Mouse (Mus musculus) lung, postnatal 14 days (tissue): Measurements from ENCODE around the gene Pard3b.

Experiments
- DNase-seq: peaks from one replicate; pipeline ENCODE4 v3.0.0; 2021

The Pard3b gene

DNA sequence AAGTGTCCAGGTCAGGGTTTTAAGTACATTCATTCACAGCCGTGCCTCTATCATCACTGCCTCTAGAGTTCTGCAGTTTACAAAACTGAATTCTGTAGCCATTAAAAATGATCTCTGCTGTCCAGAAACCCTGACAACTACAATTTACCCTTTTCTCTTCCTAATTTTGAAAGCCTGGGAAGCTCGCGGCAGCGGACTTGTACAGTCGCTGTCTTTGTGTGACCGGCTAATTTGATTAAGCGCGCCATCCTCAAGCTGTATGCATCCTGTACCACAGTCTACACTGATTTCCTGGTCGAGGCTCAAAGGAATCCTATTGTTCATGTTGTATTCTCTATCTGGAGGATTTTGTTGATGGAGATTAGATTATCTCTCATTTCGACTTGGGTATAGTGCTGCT, 448.8 kb downstream of the Pard3b start:
- DNase-seq, result no peak

DNA sequence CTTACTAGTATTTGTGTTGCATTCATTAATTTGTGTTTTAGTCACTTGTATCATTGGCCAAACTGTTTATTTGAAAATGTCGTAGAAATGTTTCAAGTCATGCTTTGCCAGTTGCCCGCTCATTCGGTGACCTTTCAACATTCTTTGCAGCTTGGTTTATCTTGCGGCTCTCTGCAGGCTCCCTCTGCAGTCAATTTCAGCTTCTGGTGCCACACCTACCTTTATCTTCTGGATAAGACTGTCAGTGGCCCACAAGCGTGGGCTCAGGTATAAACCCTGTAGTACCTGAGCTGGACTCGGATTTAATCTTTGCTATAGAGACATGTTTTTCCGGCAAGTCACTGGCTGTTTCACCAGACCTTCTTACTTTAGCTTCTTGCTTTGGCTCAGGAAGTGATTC, 456.3 kb downstream of the Pard3b start:
- no peak for DNase-seq

DNA sequence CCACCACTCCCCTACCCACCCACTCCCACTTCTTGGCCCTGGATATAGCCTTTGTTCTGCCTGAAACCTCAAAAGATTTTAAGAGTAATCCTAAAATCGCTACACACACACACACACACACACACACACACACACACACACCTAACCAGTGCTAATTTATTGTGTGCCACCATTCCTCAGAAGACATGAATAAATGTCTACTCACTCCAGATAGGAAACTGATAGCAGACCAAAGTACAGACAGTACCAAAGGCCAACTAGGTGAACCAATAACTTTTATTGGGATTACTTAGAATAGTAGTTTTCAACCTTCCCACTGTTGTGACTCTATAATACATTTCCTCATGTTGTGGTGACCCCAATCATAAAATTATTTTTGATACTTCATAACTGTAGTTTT, 483.8 kb downstream of the Pard3b start:
- no peak for DNase-seq

DNA sequence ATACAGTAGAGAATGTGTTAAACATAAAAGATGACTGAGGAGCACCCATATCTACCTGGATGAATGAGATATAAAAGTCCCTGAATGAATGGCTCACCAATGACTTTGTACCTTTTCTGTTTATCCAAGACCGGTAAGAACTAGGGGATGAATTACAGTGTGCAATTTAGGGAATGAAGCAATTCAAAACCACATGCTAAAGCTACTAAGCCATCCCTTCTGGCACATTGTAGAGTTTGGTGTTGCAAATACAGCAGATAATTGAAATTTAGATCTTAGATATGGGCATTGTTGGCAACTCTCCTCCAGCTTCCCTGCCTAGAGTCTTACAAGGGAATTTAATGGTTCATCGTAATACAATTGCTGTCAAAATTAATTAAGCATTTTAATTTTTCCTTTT, 490.6 kb downstream of the Pard3b start:
- no peak for DNase-seq

DNA sequence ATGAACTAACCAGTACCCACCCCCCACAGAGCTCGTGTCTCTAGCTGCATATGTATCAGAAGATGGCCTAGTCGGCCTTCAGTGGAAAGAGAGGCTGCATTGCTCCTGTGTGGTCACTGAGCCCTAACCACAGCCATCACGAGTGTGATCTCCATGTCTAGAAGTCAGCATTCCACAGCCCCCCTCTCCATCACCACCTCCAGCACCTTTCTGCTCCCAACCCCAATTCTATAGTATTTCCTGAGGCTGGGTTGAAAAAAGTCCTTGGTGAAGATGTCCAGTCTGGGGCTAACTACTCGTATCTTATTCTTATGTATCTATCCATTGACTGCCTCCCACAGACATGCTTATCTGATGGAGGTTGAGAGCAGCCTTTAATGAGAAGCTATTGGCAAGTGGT, 509.5 kb downstream of the Pard3b start:
- no peak for DNase-seq

DNA sequence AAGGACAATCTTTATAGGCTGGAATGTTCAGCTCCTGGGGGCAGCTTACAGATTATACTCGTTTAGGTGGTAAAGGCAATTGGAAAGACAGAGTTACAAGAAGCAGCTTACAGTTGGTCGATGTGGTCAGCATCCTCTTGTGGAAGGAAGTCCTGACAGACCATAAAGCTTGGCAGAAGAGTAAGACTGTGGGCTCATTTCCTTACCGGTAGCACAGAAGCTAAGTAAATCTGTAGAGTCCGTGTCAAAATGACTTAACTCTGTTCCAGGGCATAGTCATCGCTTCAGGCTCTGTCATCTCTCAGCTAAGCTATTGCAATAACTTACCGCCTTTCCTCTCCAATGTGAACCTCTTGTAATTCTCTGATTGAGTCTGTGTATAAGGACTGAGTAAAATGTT, 510.2 kb downstream of the Pard3b start:
- DNase-seq, result no peak

DNA sequence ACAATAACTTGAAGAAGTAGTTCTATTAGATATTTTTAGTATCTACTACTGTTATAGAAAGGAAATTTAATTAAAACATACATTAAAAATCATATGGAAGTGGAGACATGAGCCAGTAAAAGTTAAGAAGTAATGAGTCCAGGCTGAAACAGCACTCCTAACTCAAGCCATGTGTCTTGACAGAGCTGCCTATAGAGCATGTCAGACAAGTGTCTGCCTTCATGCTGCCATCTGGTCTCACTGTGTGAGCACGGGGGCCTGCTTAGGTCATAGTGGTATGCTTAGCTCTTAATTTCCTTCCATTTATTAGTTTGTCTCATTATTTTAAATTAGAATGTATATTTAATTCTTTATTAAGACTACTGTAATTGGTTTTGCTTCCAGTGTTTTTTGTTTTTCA, 517.3 kb downstream of the Pard3b start:
- DNase-seq, result no peak

DNA sequence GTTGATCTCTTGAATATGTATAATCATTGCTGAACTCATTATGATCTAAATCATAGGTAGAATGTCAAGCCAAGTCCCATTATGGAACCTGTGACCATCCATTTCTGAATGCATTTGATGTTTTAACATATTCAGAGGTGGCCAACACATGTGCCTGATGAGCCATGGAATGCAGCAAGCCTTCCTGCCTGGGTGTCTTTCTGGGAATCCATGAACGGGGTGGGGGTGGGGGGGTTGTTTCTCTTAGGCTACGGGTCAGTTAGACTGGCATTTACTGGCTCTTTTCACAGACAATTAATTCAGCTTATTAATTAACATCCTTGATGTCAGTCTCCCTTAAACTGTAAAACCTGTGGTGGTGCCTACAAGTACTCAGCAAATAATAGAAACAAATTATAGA, 521.0 kb downstream of the Pard3b start:
- DNase-seq, result no peak

DNA sequence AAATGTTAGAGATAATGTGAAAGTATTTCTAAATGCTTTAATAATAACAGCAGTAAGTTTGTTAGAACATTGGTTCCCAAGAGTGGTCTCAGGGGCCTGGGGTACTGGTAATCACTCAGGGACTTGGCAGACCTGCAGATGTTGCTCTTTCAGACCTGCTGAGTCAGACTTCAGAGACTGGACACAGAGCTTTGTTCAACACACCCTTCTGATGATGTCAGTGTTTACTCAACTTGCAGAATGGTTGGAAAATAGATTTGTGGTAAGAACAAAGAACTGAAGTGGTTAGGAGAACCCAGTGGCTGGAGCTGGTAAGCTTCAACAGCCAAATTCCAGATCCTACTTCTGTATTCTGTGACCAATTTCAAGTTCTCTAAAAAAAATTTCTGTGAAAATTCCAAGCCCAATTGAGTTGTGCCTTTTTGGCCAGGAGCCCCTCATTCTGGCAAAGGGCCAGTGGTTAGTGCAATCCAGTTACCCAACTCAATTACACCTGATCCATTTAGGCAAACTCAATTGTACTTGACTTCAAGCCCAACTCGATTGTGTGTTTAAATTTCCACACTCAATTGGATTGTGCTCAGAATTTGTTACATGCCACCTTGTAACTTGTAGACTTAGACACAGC, 536.5 kb downstream of the Pard3b start:
- DNase-seq, result peak; percentile 57

DNA sequence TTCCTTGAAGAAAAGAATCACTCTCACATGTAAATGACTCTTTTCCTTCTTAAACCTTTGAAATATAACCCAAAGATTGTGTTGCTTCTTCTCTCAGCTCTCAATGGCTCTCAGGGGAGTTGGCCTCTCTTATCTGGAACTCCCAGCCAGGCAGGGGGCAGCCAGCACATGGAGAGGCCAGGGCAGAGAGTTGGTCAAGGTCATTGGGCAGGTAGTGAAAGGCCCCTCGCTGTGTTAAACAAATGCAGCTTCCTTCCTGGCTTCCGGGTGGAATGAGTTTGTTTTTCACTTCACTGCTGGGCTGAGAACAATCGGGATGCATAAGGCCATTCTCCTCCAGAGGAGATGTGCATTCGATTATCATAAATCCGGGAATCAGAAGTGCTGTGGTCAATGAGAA, 543.0 kb downstream of the Pard3b start:
- DNase-seq, result no peak

DNA sequence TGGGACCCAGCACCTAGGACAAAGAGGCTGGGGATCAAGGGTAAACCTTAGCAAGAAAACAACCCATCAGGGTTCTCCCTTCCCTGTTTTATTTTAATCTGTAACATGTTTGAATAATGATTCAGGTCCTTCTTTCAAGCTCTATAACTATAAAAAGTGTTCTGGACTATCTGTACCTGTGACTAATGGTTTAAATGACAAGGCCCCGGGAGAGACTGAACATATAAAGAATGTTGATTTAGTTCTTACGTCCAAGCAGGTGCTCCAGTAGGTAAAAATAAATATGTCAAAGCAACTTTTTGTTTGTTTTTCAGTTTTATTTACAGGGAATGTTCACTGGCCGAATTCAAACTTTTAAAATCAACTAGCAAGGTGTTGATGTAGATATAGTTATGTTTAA, 544.0 kb downstream of the Pard3b start:
- DNase-seq, result no peak

DNA sequence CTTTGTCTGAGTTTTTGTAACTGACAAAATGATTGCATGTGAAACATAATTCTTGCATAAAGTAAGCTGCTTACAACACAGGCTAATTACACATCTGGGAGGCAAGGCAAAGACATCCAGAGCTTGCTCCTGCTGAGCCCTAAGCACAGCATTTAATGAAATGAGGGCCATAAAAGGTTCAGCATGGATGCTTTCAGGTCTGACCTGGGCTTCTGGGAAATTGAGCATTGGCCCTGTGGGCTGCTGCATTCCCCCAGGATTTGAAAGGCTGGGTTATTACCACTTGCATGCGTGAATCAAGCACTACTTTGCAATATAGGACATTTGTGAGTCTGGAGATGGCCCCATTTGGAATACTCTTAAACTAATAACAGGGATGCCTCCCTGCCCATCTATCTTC, 552.2 kb downstream of the Pard3b start:
- DNase-seq, result no peak

DNA sequence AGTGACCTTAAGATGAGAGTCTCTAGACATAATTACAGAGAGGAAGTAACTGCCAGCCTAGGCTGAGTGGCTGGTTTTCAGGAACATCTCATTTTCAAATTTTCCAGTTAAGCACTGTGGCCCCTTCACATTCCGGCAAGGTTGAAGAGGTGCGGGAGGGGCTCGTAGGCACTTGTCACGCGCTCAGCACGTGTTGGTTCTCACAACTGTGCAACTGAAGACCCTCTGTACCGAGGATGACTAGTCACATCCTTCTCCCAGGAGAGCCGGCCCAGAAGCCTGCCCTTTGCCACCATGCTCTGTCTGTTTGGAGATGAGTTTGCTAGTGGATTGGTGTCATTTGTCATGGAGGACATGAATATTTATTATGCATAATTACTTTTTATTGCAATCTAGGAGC, 558.9 kb downstream of the Pard3b start:
- no peak for DNase-seq

DNA sequence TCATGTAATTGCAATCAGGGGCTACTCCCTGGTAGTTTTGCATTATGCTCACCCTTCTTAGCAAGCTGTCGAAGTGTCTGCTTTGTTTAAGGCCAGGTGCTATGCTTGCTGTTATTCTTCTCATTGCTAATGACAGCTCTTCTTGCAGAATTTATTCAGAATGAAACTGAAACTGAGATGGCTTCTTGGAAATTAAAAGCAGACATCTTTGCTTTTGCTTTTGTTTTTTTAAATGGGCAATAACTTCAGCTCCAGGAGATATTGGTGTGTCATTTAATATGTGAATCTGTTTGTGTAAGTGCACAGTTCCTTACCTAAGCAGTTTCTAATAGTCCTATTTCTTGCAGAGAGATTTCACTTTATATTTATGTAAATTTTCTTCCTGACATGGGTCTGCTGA, 562.3 kb downstream of the Pard3b start:
- DNase-seq, result no peak

DNA sequence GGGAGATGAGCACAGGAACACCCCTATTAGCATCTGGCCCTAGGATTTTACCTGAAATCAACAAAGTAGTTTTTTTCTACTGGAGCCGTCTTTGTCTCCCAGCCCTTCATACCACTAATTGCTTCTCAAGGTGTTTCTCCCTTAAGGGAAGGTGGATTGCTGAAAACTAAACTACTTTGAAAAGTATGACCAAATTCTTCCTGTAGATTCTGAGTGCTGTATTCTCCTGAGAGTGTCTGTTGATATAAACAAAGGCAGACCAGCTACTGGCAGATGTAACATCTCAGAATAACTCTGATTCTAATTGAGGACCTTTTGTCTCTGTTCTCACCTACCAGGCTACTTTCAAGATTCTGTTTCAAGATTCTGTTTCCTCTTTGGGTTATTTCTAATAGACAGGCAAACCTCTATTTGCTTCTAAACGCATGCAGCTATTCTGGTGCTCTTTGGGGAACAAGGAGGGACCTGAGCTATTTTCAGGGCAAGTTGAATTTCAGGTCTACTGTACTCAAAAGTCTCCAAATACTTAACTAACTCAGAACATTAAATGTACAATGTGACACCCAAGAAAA, 563.1 kb downstream of the Pard3b start:
- no peak for DNase-seq

DNA sequence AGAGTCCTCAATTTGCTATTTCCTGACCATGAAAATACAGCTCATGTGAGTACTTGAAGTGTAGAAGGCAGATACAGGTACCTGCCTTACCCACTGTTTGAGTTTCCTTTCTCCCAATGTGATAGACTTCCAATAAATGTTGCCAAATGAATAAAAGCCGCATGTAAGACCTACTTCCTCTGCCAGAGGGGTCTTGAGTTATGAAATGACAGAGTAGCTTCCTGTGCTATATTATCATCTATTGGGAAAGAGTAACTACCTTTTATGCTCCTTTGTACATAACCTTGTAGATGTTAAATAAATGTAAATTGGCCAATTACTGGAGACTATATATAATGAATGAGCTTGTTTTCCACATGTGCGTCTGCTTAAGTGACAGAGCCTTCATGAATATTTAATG, 574.7 kb downstream of the Pard3b start:
- no peak for DNase-seq

DNA sequence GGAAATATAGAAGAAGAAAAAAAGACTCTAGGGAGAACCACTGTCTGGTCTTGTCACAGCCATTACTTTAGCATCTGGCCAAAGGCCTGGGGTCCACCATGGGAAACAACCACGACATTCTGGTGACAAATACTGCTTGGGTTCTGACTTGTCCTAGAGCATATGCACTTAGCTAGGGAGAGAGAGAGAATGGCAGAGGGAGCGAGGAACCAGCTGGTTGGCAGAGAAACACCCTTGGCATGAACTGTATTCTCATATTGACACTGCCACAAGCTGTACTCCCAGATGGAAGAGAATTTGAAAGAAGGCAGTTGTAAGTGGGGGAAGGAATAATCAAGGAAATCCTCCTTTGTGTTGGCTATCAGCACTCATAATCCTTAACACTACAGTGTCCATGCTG, 577.2 kb downstream of the Pard3b start:
- no peak for DNase-seq

DNA sequence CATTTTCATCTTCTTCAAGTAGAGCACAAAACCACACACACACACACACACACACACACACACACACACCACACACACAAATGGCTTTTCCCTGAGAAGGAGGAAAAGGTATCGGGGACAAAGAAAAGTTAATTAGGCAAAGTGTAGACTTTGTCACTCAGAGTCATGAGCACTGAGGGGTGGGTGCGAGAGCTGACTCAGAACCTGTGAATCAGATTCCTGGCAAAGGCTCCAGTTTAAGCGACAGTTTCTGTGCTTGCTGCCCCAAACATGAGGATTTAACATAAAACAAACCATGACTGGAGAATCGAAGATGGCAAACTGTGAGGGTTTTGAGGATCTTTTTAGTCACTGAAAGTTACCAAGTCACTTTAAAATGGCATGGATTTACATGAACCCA, 577.9 kb downstream of the Pard3b start:
- no peak for DNase-seq

DNA sequence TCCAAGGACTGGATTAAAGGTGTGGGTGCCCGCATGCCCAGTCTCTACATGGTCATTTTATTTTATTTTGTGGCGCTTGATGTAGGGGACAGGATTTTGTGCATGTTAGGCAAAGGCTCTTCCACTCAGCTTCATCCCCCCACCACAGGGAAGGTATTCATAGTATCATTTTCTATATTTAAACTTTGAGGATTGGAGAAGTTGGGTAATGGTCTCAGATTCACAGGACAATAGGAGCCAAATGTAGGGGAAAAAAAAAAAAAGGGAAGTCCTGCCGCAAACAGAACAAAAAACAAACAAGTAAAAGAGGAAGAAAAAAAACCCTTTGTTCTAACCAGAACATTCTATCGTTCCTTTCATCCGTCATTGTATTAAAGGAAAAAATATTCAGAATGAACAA, 590.5 kb downstream of the Pard3b start:
- no peak for DNase-seq

DNA sequence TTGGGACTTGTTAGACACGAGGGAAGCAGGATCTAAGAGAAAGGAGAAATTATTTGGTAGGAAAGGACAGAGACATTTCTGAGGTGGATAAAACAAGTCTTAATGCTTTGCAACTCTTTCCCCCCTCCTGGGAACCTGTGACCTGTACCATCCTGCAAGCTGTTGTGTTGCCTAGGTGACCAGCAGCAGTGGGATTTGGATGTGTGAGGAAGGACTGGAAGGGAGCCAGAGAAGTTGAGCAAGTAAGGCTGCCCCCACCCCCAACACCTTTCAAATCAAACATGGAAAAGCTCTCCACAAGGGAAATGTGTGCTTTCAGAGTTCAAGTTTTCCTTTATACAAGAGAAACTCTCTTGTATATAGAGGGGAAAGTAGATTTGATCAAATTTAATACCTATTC, 595.4 kb downstream of the Pard3b start:
- DNase-seq, result peak; percentile 3

DNA sequence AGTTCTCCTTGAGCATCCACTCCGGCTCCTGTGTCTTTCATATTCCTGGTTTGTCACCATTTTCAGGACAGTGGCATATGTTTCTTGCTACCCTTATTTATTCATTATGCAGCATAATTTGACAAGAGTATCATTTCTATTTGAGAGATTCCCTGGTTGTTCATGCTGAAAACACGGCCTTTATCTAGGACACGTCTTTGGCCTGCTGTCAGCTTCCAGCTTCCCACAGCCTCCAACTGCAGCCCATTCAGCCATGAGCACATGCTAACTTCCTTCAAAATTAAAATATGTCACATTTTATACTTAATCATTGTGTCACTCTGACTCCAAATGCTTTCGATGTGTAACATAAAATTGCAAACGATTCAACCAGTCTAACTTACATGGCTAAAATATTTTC, 596.5 kb downstream of the Pard3b start:
- no peak for DNase-seq

DNA sequence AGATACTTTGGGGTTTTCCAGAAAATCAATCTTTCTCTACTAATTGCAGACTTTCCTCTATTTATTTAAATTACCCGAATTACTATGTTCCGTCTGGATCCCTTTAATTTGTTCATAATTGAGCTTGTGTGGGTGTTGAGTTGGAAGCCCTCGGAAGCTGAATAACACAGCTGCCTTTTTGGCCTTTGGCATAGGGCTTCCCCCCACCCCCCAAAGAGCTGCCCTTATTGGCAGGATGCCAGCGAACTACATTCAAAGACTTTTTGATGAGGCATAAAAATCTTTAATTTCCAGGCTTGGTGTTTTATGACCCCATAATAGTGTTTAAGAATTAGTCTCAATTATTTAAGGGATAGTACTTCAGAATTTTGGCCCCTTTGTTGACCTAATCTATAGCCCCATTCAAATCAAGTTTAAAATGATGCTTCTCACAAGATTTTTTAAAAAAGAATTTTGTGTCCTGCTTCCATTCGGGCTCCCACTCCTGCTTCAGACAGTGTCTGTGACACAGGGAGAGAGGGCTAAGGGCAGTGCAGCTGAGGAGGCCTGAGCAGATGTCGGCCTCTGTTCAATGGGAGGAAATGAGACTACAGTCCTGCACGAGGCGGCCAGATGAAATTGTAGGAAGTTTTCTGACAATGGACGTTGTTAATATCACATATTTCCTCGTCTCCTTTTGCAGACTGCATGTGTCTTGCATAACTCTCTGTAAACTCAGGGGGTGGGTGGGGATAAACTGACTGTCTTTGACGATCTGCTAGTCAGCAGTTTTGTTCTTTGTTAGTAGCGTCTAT, 605.8 kb downstream of the Pard3b start:
- DNase-seq, result peak; percentile 25

DNA sequence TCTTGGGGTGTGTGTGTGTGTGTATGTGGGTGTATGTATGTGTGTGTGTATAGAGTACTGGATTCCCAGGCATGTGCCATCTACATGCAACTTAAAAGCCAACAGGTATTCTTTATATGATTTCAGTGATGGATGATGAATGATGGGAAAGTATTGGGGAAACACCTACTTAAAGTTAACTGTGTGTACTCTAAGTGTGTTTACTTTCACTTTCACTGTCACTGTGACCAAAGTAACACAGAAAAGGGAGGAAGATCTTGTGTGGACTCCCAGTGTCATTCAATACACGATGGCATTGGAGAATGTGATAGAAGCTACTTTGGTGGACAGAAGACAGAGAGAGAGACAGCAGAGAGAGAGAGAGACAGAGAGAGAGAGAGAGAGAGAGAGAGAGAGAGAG, 613.8 kb downstream of the Pard3b start:
- DNase-seq, result no peak

DNA sequence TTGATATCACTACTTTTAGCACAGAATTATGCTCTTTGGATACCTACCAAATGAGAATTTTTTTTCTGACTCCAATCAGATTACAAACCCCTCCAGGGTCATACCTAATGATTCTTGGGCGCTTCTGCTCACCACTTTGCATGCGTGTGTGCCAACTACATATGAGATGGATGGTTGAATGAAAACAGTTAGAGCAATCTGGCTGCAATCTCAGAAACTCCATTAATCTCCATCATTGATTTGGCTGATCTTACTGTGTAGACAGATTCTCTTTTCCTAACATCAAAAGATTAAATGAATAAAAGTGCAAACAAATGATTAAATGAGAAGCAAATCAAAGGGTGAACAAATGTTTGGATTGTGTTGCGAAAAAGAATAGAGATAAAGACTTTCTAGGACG, 615.7 kb downstream of the Pard3b start:
- no peak for DNase-seq

DNA sequence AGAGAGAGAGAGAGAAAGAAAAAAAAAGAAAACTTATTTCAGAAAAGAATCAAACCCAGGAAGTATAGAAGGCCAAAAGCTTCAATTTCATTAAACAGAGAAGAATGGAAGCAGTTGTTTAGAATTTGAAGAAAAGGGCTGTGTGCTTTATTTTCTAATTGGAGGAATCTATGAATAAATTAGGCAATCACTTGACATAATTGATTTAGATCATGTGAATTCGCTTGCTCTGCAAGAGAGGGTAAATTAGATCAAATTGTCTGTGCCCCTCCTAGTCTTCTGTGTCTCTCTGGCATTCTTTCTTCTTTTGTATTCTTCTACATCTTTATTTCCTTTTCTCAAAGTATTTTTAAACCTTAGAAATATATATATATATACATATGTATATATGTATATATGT, 616.3 kb downstream of the Pard3b start:
- DNase-seq, result no peak
